21 mouse cellular contexts compared by ENCODE assay signal in genomic region chr12:3414956-3415355, GRCm38 (mm10). TPM values are rescaled to one million over a fixed set of nuclear protein-coding genes. Genes with fewer than 3 reads are reported as not detected.
DNase-seq lines count a peak whose midpoint lies in the region; TF ChIP-seq lines count a peak whose summit lies in the region.
"Had no signal": no experiment of that assay in that cellular context is flagged by ENCODE, and none has a peak within 500 bp of the region (broad histone marks: within the 10 kb centered on the region; RNA-seq: fewer than 3 reads in every experiment).

No protein-coding gene starts in this region.

- no peak overlapping the region for H3K9ac ChIP-seq in ES-Bruce4 (ENCODE audit: low read depth, poor library complexity, severe bottlenecking)
- H3K9ac ChIP-seq in ES-E14 (ENCODE audit: insufficient read depth, low read depth, low read length, poor library complexity, severe bottlenecking), result peak overlapping the region; percentile 26; the same call in 1 of the 2 replicates
- H3K9ac ChIP-seq: embryonic facial prominence, embryonic 12.5 days; forebrain, embryonic 13.5 days; forebrain, embryonic 15.5 days; forebrain, postnatal 0 days had no signal

- H3K36me3 ChIP-seq in testis, adult 2 months (ENCODE audit: control insufficient read depth, insufficient read depth, low read length), result no peaks in the 10 kb centered on the region; the same call in 1 of the 2 replicates
- H3K36me3 ChIP-seq in ES-Bruce4 (ENCODE audit: control insufficient read depth, insufficient read depth, low read length, poor library complexity, severe bottlenecking) (peaks cover 41% of the 10 kb centered on the region), ES-E14 (ENCODE audit: control insufficient read depth, insufficient read depth, low read length, poor library complexity, severe bottlenecking) (peaks cover 11% of the 10 kb centered on the region)
- H3K36me3 ChIP-seq: embryonic facial prominence, embryonic 12.5 days; forebrain, embryonic 15.5 days had no signal

- H3K4me1 ChIP-seq in testis, adult 2 months (ENCODE audit: control insufficient read depth, insufficient read depth, low read length), result no peaks in the 10 kb centered on the region
- H3K4me1 ChIP-seq in ES-Bruce4 (ENCODE audit: control insufficient read depth, insufficient read depth, low read length), result no peaks in the 10 kb centered on the region
- H3K4me1 ChIP-seq in ES-E14 (ENCODE audit: control insufficient read depth in 2 of 2, insufficient read depth in 2 of 2, low read length in 2 of 2, poor library complexity in 1 of 2), result peaks cover 0 to 2% of the 10 kb centered on the region in 2 experiments; a peak in 1 of 4 replicates
- H3K4me1 ChIP-seq: embryonic facial prominence, embryonic 10.5 days; embryonic facial prominence, embryonic 12.5 days; forebrain, embryonic 13.5 days; forebrain, embryonic 15.5 days had no signal

- H3K4me3 ChIP-seq in testis, adult 2 months (ENCODE audit: control insufficient read depth, low read depth, low read length), result no peak overlapping the region
- no peak overlapping the region for H3K4me3 ChIP-seq in ES-Bruce4 (ENCODE audit: low read depth, low read length)
- no peak overlapping the region for H3K4me3 ChIP-seq in ES-E14 (ENCODE audit: insufficient read depth in 1 of 2, low read depth in 1 of 2, low read length in 2 of 2, poor library complexity in 1 of 2, severe bottlenecking in 1 of 2)
- H3K4me3 ChIP-seq: embryonic facial prominence, embryonic 10.5 days; embryonic facial prominence, embryonic 12.5 days; forebrain, embryonic 13.5 days; forebrain, embryonic 15.5 days had no signal

- no peak for DNase-seq in testis, postnatal 10 days (ENCODE audit: low spot score)
- DNase-seq in ES-E14 (ENCODE audit: low read depth, low spot score) (no peak), ZHBTc4 (ENCODE audit: low read depth, low spot score) (peak; percentile 51)
- DNase-seq in cerebellum, adult 18-20 months, result no peak
- no peak for DNase-seq in embryo, embryonic 11 days
- DNase-seq in thymus, postnatal 4 days, result no peak
- DNase-seq: adrenal gland, adult 2 months; adrenal gland, postnatal 10 days; adrenal gland, postnatal 25 days; cerebellum, adult 11 months; cerebellum, adult 2 months; cerebellum, adult 9-10 months; cerebellum, postnatal 14 days; cerebellum, postnatal 36 days; forebrain, postnatal 0 days had no signal

- no peak for TF ChIP-seq EP300 in ES-Bruce4 (IDR thresholded peaks at IDR 0.05; ENCODE audit: insufficient read depth, low read depth, low read length)

- H3K27me3 ChIP-seq in testis, adult 2 months (ENCODE audit: control insufficient read depth, insufficient read depth, low read length), result no peaks in the 10 kb centered on the region
- H3K27me3 ChIP-seq in ES-Bruce4 (ENCODE audit: control insufficient read depth, insufficient read depth, low read length, poor library complexity, severe bottlenecking), result no peaks in the 10 kb centered on the region
- H3K27me3 ChIP-seq: embryonic facial prominence, embryonic 12.5 days; forebrain, embryonic 13.5 days; forebrain, embryonic 15.5 days had no signal

- H3K9me3 ChIP-seq in ES-Bruce4 (replicated peaks; ENCODE audit: control insufficient read depth, insufficient read depth, low read length, poor library complexity, severe bottlenecking) (no peaks in the 10 kb centered on the region; the same call in 1 of the 2 replicates), ES-E14 (ENCODE audit: control insufficient read depth, insufficient read depth, low read depth, low read length) (no peaks in the 10 kb centered on the region)
- H3K9me3 ChIP-seq: embryonic facial prominence, embryonic 12.5 days; forebrain, embryonic 13.5 days; forebrain, embryonic 15.5 days had no signal

- TF ChIP-seq CTCF in testis, adult 2 months (IDR thresholded peaks at IDR 0.05; ENCODE audit: control insufficient read depth, insufficient read depth, insufficient replicate concordance, low read depth, low read length), result no peak
- TF ChIP-seq CTCF in ES-Bruce4 (IDR thresholded peaks at IDR 0.05; ENCODE audit: low read depth, low read length), result no peak

- in situ Hi-C loops in ES-E14 (cut with MboI; ENCODE audit: low sequenced_read_pairs in 2 of 2, unreplicated experiment in 2 of 2), result no loop called here

- H3K27ac ChIP-seq in testis, adult 2 months (ENCODE audit: control insufficient read depth, insufficient read depth, low read depth, low read length), result 0 out of 2 replicates have a peak overlapping the region, but pooled peaks have one; percentile 3
- H3K27ac ChIP-seq in ES-Bruce4 (ENCODE audit: insufficient read depth, low read length) (peak overlapping the region; percentile 6; the same call in 1 of the 2 replicates), ES-E14 (ENCODE audit: insufficient read depth, low read depth, low read length, poor library complexity, severe bottlenecking) (peak overlapping the region; percentile 25)
- H3K27ac ChIP-seq: embryonic facial prominence, embryonic 10.5 days; embryonic facial prominence, embryonic 12.5 days; forebrain, embryonic 13.5 days; forebrain, embryonic 15.5 days had no signal

- no peak for TF ChIP-seq POLR2A in testis, adult 2 months (IDR thresholded peaks at IDR 0.05; ENCODE audit: control insufficient read depth, low read depth, low read length)
- TF ChIP-seq POLR2A in ES-Bruce4 (IDR thresholded peaks at IDR 0.05; ENCODE audit: insufficient read depth, low read length), result no peak

TF ChIP-seq in ES-E14, 5 proteins besides CTCF, POLR2A, EP300 and RAD21:
- TF ChIP-seq ZNF384 (IDR thresholded peaks at IDR 0.05; ENCODE audit: low read depth, low read length) (peak; percentile 77), MAFK (IDR thresholded peaks at IDR 0.05; ENCODE audit: insufficient read depth, low read depth, low read length) (no peak)

RNA-seq across cellular contexts. Expression of gene Asxl2, which starts 11.7 kb away (rescaled TPM):
- polyA plus RNA-seq in testis, adult 2 months (2012; rRNA removed), result 10.4 and 10.9 TPM in 2 replicates
- 60.7 and 60.9 TPM in 2 replicates for polyA plus RNA-seq in ES-Bruce4 (2011; ENCODE audit: insufficient read depth, insufficient read length, low read depth, missing spikeins)
- 44.4 and 54.8 TPM in 2 replicates for total RNA-seq in ES-E14 (2012; rRNA removed)

RNA-seq across cellular contexts. Expression of gene Kif3c, which starts 50.0 kb away (rescaled TPM):
- 1.0 and 1.1 TPM in 2 replicates for polyA plus RNA-seq in testis, adult 2 months (2012; rRNA removed)
- 13.1 and 15.1 TPM in 2 replicates for polyA plus RNA-seq in ES-Bruce4 (2011; ENCODE audit: insufficient read depth, insufficient read length, low read depth, missing spikeins)
- total RNA-seq in ES-E14 (2012; rRNA removed), result 6.8 and 8.8 TPM in 2 replicates
